Mouse (Mus musculus) gastrocnemius, adult 2 months (tissue): ENCODE data around the gene Bcl2l2. TPM values are rescaled to one million over a fixed set of nuclear protein-coding genes. Genes with fewer than 3 reads are reported as not detected.

ENCODE experiments used
- DNase-seq: peaks from one replicate; pipeline ENCODE4 v3.0.0; 2022
- H3K27ac ChIP-seq: fragments of 200-600 bp; 2 replicates; pipeline ENCODE4 v1.8.1; 2022; ENCODE audit warnings: mild to moderate bottlenecking
- H3K4me3 ChIP-seq: fragments of 200-600 bp; 2 replicates; pipeline ENCODE4 v1.8.1; 2022; ENCODE audit warnings: mild to moderate bottlenecking, moderate library complexity
- CTCF ChIP-seq: fragments of 200-600 bp; IDR thresholded peaks from 2 replicates; pipeline ENCODE4 v1.8.1; 2022; ENCODE audit warnings: antibody characterized with exemption, mild to moderate bottlenecking, moderate library complexity
- intact Hi-C: fragments of 180-260 bp; cut with DNase I; formaldehyde crosslinking; loops from one replicate; pipeline ENCODE4 v1.15.1; 2025
- total RNA-seq, 2 experiments: library from RNA; stranded (reverse); gene quantifications; 2 replicates each; pipeline ENCODE4 v1.2.3; 2021

The Bcl2l2 gene
- total RNA-seq, 2 experiments from 2014 or later = 23.1 to 26.8 TPM

DNA sequence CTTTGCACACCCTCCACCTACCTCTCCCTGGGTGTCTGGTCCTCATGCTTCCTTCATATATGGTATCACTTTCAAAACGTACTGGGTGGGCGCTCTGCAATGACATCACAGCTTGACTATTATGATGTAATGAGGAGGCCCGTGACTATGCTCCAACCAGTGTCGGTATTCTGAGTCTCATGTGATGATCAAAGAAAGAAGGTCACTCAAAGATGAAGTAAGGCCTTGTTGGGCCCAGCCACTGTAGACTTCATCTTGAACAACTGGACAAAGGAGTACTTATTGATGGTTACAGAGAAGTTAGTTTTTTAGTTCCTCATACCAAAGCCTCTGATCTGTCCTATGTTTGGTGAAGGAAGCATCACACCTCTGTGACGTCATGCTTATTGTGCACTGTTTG is 12.3 kb upstream of the Bcl2l2 start, which contains the start of gene Homez:
Homez (minus strand) TSS at position 101 of the 400 bp plus-strand sequence.
- intact Hi-C loops = no loop called here
- DNase-seq = no peak
- H3K27ac ChIP-seq = no peak within 1 kb of the TSS
- TF ChIP-seq CTCF = no peak
- H3K4me3 ChIP-seq = no peak within 1 kb of the TSS

DNA sequence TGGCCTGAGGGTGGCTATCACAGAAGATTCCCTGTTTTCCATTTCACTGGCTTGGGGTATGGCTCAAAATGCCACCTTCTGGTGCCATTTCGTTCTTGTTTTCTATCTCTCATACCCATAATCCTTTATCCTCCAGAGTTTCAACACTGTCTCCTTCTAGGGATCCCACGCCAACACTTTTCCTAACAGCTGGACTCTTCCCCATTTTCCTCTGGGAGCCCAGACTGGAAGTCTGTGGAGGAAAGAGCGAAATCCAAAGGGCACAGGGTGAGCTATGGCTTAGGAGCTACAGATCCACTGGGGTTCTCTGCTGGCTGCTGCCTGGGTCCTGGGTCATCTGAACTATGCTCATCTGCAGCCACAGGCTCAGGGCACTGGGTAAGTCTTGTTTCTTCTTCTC is 9.0 kb upstream of the Bcl2l2 start:
- intact Hi-C loops = no loop called here
- no peak for TF ChIP-seq CTCF
- H3K27ac ChIP-seq = no peak overlapping the region
- H3K4me3 ChIP-seq = no peak overlapping the region
- no peak for DNase-seq

DNA sequence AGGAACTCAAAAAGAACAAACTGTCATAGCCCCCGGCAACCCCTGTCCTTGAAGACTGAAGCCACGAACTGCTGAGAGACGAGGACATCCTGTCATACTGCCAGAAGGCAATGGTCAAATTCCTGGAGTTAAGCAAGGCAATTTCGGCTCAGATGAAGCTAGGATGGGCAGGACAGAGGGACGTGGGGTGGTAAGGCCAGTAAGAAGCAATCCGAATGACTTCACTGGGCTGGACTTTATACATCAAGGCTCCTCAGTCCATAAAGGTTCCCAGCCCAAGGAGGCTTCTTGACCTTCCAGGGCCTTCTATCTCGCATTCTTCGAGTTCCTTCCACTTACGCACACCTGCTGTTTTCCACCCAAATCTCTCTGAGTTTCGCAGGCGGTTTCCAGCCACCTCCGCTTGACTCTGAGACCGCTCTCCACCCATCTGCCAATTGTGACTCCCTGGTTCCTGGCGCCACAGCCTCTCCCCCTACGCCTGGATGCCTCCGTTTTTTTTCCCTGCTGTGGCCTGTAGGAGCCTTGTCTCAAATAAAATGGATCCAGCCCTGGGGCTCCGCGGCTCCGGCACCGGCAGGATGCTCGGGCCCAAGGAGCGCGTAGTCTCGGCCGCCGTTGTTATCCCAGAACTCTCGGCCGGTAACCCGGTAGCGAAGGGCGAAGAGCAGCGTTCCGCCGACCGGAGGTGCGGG is 7.2 kb upstream of the Bcl2l2 start:
- peak overlapping the region; percentile 94 for H3K27ac ChIP-seq
- peak overlapping the region; percentile 77 for H3K4me3 ChIP-seq
- DNase-seq = no peak
- intact Hi-C loops = no loop called here
- TF ChIP-seq CTCF = no peak

- DNase-seq = peak; percentile 96
- Histone ChIP-seq H3K27ac (peak overlapping the region; percentile 94), H3K4me3 (peak overlapping the region; percentile 77)
- TF ChIP-seq CTCF = no peak
- intact Hi-C loops = no loop called here
Observed at GRCm38 (mm10) chr14:54876539-54877047, 6.6 kb upstream of the Bcl2l2 start.

DNA sequence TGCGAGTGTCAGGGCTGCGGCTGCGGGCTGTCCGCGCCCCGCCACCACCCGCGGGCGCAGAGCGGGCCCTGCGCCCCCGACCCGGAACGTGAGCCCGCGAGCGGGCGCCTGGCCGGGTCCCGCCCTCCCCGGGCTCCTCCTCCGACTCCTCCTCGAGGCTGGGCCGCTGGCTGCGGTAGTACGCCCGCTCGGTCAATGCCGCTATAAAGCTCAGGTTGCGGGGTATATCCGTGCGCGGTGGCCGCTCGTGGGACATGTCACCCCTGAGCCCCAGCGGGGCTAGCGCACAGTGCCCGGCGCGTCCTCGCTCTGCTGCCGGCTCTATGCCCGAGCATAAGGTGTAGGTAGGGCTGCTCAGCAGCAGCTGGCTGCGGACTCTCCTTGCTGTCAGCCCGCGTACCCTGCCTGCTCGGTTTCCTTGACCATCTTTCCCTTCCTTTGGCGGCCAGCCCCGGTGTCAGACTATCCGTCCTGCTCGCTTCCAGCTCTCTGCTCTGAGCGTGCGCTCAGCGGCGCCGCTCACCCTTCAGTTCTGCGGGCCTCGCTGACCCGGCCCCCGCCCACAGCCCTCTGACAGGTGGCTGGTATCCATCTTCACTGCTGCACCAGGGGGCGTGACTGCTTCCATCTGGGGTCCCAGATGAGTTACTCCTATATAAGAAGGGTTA is 6.0 kb upstream of the Bcl2l2 start, which contains the start of gene Ppp1r3e:
Ppp1r3e (minus strand) TSS at position 503 of the 668 bp plus-strand sequence.
- peak; percentile 87 for DNase-seq
- TF ChIP-seq CTCF = no peak; the same call in 1 of the 2 replicates
- H3K4me3 ChIP-seq = peak within 1 kb of the TSS; percentile 77
- H3K27ac ChIP-seq = peak within 1 kb of the TSS; percentile 94
- intact Hi-C loops = no loop called here

DNA sequence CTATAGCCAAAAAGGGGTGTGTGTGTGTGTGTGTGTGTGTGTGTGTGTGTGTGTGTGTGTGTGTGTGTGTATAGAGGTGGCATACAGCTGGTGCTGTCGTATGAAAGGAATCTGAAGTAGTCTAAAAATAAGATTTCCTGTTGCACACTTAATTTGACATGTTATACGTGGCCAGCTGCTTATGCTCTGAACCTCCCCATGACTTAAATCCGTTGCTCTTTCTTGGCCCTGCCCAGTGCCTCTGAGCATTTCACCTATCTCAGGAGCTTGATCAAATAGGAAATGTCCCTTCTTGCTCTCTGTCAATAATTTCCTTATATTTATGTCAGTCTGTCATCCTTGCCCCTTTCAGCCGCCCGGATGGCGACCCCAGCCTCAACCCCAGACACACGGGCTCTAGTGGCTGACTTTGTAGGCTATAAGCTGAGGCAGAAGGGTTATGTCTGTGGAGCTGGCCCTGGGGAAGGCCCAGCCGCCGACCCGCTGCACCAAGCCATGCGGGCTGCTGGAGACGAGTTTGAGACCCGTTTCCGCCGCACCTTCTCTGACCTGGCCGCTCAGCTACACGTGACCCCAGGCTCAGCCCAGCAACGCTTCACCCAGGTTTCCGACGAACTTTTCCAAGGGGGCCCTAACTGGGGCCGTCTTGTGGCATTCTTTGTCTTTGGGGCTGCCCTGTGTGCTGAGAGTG is 990 bp downstream of the Bcl2l2 start:
- intact Hi-C loops = no loop called here
- TF ChIP-seq CTCF = no peak
- DNase-seq = no peak
- Histone ChIP-seq H3K27ac (peak overlapping the region; percentile 92), H3K4me3 (peak overlapping the region; percentile 88)

GRCm38 (mm10) chr14:54885309-54885708 is 2.1 kb downstream of the Bcl2l2 start:
- DNase-seq = no peak
- no peak for TF ChIP-seq CTCF
- Histone ChIP-seq H3K27ac (no peak overlapping the region), H3K4me3 (no peak overlapping the region)
- intact Hi-C loops = no loop called here

DNA sequence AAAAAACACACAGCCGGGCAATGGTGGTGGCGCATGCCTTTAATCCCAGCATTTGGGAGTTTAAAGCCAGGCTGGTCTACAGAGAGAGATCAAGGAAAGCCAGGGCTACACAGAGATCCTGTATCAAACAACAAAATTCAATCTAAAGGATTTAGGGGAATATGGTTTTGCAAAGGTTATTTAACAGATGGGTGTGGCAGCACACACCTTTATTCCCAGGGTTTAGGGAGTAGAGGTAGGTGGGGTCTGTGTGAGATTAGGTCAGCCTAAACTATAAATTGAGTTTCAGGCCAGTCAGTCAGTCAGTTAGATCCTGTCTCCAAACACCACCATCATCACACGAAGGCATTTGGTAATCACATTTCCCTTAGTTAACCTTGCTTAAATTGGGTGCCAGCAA is 9.0 kb downstream of the Bcl2l2 start, which contains the start of gene Pabpn1:
Pabpn1 (plus strand) TSS at position 301 of the 400 bp plus-strand sequence.
- TF ChIP-seq CTCF = no peak
- Histone ChIP-seq H3K4me3 (peak within 1 kb of the TSS; percentile 84), H3K27ac (peak within 1 kb of the TSS; percentile 89)
- no peak for DNase-seq
- intact Hi-C loops = loop anchor here (10.0 kb wide), 1 partner anchor 203 kb away; the partner anchor contains the start of genes Thtpa and Zfhx2

- Histone ChIP-seq H3K4me3 (peak overlapping the region; percentile 84), H3K27ac (peak overlapping the region; percentile 98)
- intact Hi-C loops = loop anchor here (10.0 kb wide), 1 partner anchor 201 kb away; the partner anchor contains the start of genes Thtpa and Zfhx2
- no peak for TF ChIP-seq CTCF
- peak; percentile 97 for DNase-seq
Observed at GRCm38 (mm10) chr14:54893651-54894181, 10.5 kb downstream of the Bcl2l2 start.

- peak overlapping the region; percentile 98 for H3K27ac ChIP-seq
- DNase-seq = peak; percentile 82
- no peak for TF ChIP-seq CTCF
- intact Hi-C loops = loop anchor here (10.0 kb wide), 1 partner anchor 200 kb away; the partner anchor contains the start of genes Thtpa and Zfhx2
- H3K4me3 ChIP-seq = peak overlapping the region; percentile 84
Observed at GRCm38 (mm10) chr14:54894296-54895151, 11.3 kb downstream of the Bcl2l2 start.

DNA sequence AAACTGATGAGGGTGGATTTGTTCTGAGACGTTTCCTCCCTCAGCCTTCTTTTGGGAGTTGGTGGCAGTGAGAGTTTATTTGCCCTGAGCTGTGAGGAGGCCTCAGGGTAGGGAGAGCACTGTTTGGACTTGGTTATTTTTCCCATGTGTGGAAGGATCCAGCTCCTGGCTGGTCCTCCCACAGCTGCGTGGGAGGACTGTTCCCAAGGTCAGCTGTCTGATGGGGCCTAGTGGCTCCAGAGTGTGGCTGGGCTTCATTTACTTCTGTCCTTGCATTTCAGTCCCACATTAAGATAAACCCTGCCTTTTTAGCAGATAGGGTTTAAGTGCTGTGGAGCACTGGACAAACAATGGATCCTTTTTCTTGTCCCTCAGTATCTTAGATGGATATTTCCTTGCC is 14.3 kb downstream of the Bcl2l2 start:
- no peak for DNase-seq
- intact Hi-C loops = loop anchor here (10.0 kb wide), 1 partner anchor 197 kb away; the partner anchor contains the start of genes Thtpa and Zfhx2
- H3K27ac ChIP-seq = no peak overlapping the region
- H3K4me3 ChIP-seq = no peak overlapping the region
- no peak for TF ChIP-seq CTCF
